Mouse (Mus musculus): ENCODE results near the gene AU040320.
A peak's percentile ranks its signal among the peaks of the same experiment; 100 is the strongest.

AU040320 gene

DNA sequence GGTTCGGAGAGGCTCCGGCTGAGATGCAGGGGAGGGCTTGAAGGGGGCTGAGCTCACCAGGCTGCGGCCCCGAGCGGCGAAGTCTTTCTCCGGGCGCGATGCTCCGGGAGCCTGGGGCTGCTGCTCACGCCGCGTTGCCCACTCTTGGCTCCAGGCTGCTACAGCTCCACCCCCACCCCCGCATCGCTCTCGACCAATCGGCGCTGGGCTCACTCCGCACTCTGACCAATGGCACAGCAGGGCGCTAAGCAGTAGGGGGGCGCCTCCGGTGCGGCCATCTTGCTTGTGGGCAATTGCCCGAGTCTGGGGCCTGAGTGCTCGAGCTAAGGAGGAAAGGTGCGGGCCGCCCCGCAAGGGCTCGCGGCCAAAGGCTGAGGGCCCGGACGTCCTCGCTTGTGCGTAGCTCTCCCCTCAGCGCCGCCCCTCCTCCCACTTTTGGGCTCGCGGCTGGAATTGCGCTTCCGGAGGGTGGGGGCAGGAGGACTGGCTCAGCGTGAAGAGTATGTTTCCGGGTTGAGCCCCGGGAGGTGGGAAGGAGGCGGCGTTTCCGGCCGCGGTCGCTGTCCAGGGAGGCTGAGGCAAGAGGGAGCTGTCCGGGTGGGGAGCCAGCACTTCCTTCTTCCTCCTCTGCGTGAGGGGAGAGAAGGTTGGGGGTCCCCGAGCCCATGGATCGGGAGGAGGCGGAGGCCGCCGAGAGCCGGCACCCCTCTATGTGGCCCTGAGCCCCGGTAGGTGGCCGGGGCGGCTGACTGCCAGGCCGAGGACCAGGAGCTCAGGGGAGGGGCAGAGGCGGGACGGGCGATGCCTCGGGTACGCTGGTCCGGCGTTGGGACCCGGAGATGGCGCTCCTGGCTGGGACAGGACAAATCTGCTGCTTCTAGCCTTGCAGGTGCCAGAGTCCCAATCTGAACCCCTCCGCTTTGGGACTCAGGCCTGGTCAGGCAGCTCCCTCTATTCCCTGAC is at the start of gene AU040320, which contains the start of gene Ncdn:
AU040320 (plus strand) TSS at position 277 of the 963 bp plus-strand sequence.
Ncdn (minus strand) TSS at position 171 of the 963 bp plus-strand sequence.
- DNase-seq = peak; percentile 96

- DNase-seq = no peak
Measured at GRCm38 (mm10) chr4:126706630-126707438, 46.5 kb upstream of the AU040320 start.

DNA sequence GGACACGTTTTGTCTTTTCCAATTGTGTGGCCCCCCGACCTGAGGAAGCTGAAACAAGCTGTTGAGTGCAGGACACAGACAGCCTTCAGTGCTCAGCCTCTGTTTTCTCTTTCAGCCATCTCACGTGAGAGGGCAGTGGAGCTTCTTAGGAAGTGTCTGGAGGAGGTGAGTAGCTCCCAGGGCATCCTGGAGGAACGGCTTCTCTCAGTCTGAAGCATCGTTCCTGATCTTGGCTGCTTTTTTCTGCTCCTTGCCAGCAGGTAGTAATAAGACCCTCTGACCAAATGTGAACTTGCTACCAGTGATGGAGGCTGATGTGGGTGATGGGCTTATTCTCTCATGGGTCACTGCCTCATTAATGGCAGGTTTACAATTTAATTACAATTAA is 45.9 kb upstream of the AU040320 start:
- no peak for DNase-seq

GRCm38 (mm10) chr4:126732111-126732510 is 21.2 kb upstream of the AU040320 start:
- DNase-seq = no peak

GRCm38 (mm10) chr4:126732531-126733380 is 20.6 kb upstream of the AU040320 start:
- no peak for DNase-seq

DNA sequence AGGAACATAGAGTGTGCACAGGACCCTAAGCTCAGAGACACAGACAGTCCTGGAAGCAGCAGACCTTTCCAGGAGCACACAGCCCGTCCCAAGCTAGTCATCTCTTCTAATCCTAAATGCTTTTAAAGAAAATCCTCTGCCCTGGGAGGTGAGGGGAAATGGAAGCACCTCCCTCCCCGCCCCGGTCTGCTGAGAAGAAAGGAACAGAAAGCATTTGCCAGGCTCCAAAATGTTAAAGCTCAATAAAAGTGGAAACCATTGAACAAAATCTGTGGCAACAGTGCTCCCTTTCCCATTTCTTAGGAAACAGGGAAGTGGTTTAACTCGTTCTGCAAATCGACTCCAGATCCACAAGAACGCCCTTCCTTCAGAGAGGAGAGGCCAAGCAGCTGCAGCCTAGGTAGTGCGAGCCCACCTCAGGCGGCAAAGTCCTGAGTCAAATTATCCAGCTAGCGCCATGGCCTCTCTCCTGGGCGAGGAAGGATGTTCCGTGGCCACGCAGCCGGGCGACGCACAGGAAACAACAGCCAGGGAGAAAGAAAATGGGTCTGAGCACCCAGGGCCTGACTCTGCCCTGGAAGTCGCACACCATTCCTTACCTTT is 19.2 kb upstream of the AU040320 start:
- no peak for DNase-seq

DNA sequence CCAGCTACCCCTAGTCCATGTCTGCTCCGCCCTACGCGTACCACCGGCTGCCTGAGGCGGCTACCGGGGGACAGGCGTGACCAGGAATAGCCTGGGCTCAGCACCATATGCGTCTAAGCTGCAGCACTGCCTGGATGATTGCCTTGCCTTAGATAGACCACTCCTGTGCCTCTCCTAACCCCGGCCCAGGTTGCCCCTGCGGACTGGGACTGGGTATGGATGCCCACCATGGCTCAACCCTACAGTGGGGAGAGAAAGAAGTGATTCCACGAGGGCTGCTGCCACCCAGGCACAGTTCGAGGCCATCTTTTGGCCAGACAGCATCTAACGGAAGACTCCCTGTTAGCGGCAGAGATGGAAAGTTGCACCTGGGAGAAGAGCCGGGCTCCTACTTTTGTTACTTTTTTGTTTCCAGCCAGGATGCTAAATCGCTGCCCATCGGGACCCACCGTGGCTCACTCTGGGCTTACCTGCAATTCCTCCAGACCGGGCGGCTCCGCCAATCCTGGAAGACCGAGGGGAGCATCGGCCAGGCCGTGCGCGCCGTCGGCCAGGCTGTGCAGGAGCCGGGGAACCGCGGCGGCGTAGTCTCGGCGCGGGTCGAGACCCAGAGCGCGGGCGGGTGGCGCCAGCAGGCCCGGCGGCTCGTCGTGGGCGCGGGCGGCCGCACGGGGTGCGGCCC is 18.5 kb upstream of the AU040320 start:
- peak; percentile 25 for DNase-seq

- DNase-seq = peak; percentile 27
Measured at GRCm38 (mm10) chr4:126735382-126736000, 17.9 kb upstream of the AU040320 start.

GRCm38 (mm10) chr4:126736001-126736414 is 17.3 kb upstream of the AU040320 start, which contains the start of gene Tfap2e:
TSS of gene Tfap2e (minus strand) at chr4:126736240.
- peak; percentile 44 for DNase-seq

- no peak for DNase-seq
Measured at GRCm38 (mm10) chr4:126739966-126740676, 13.2 kb upstream of the AU040320 start.

GRCm38 (mm10) chr4:126741448-126741847 is 11.9 kb upstream of the AU040320 start:
- DNase-seq = peak; percentile 87

DNA sequence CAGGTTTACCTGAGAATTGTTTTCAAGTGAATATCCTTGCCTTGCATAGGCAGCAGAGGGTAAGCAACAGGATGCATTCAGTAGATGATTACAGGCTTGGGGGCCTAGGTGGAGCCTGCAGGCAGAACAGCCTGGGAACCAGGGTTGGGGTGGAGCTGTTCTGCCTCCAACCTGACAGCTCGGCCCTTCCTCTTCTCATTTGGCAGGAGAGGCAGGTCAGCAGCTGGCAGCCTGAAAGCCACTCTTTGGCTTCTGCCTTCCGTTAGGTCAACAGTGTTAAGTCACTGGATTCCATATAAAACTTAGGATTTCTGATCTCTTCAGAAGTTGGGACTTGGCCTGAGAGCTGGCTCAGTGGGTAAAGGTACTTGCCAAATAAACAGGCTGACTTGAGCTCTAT is 10.4 kb upstream of the AU040320 start:
- DNase-seq = no peak

- DNase-seq = no peak
Measured at GRCm38 (mm10) chr4:126743713-126744112, 9.6 kb upstream of the AU040320 start.

DNA sequence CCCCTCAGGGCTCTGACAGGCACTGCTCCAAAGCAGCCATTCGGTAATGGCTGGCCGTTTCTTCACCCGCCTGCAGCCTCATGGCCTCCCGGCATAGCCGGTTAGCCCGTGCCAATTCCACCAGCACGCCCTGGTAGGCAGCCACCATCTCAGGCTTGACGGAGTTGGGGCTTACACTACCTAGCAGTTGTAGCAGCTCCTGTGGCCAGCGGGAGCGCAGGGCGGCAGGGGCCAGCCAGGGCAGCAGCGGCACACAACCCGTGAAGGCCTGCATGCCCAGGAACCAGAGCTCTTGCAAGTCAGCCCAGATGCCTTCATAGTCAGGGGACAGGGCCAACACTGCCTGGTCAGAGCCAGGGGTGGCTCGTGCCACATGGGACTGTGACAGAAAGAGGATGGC is 8.5 kb upstream of the AU040320 start:
- no peak for DNase-seq

DNA sequence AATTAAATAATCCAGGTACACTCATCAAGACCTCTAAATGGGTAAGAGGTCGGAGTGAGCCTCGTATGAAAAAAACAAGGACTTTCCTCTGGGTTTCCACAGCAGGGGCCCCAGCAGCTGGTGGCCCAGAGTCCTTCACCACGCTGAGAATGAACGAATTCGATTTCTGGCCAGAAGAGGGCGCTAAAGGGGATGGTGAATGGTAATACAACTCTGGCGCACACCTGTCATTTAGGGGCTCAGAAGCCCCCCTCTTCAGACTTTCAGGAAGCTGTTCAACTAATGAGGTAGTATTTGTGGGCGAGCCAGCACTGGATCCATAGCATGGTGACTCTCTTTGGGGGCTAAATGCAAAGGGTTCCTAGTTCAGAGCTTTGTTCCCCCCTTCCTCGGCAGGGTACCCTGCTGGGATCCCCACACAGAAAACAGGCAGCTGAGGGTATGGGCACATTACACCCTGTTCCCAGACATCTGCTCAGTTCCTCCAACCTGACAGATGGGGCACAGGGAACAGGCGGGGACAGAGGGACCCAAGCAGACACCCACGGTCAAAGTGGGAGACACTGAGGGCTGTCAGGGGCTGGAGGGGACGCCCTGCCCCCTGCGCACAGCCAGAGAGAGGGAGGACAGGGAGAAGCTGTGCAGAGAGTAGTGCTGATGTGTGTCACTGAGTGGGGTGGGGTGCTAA is 7.7 kb upstream of the AU040320 start:
- DNase-seq = peak; percentile 83

- DNase-seq = no peak
Measured at GRCm38 (mm10) chr4:126746194-126746840, 7.0 kb upstream of the AU040320 start.

DNA sequence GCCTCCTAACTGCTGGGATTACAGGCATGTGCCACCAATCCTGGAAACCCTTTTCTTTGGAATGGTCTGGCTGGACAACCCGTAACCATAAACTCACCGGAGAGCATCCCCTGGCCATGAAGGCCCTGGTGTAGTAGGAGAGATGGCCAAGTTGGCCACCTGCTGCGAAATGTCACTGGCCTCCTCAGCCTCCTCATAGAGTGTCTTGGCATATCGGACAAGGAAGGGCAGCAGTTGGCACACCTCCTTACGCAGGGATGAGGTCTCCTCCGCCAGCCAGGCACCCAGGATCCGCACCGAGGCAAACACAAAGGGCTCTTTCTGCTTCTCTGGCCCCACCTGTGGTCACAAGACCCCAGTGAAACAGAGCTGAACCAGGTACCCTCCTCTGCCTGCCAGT is 5.0 kb upstream of the AU040320 start:
- DNase-seq = no peak

- no peak for DNase-seq
Measured at GRCm38 (mm10) chr4:126749553-126749952, 3.8 kb upstream of the AU040320 start.

DNA sequence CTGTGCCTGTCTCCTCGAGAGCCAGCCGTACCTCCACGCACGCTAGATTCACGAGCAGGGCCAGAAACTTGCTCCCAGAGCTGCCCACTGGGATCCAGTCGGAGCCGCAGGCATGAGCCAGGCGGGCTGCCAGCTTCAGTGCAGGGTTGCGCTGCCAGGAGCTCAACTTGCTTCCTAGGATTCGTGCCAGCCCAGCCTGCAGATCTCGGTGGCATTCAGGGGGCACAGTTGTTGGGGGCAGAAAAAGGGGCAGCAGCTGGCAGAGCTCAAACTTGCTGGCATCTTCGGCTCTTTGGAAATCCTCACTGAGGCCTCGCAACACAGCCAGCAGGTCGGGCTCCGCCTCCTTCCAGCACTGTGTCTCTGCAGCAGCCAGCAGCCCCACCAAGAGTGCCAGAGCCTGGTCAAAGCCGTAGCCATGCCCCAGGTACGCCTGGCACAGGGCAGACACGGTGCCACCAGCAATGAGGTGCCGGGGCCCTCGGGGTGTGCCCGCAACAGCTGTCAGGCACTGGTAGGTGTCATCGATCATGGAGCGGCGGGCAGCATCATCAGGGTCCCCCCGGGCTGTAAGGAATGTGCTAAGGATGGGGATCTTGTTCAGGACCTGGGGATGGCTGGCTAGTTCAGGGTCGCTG is 3.2 kb upstream of the AU040320 start:
- no peak for DNase-seq

Measured in thymus, postnatal 4 days (tissue).